Mouse (Mus musculus) erythroblast, adult 5-6 weeks (primary cell): Measurements from ENCODE around the gene Ly6g6f. TPM values are rescaled to one million over a fixed set of nuclear protein-coding genes. Genes with fewer than 3 reads are reported as not detected.

Experiments used
- ATAC-seq: replicated peaks from 2 replicates; pipeline ENCODE4 v1.8.0; 2016; ENCODE audit warnings: moderate number of reproducible peaks, mild to moderate bottlenecking, moderate TSS enrichment, inconsistent platforms; ENCODE audit not compliant: poor library complexity, low FRiP score, severe bottlenecking
- total RNA-seq, 2 experiments: library from RNA; stranded (forward) in 1 of 2; stranded (reverse) in 1 of 2; fragments of 150-400 nt in 1 of 2; fragments of 200-764, 138-1000 nt in 1 of 2; gene quantifications; 2 replicates each; pipeline versions ENCODE4 v1.2.3 to v1.2.4; 2015 to 2017; ENCODE audit warnings: low replicate concordance in 2 of 2

The Ly6g6f gene
- total RNA-seq, 2 experiments from 2014 or later, result not detected

DNA sequence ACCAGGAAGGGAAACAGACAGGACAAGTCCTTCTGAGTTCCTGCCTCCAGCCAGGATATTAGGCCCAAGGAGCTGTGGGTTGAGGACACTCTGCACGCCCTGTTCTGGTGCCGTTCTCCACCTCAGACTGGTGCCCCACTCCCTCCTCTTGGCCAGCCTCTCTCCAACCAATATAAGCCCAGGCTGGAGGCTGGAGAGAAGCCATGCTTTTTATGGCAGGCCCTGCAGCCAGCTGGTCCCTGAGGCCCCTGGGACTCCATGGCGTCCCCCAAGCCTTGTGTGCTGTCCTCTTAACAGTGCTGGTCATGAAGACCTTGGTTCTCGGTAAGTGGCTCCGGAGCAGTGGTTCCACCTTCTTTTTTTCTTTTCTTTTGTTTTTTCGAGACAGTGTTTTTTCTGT, 22.7 kb upstream of the Ly6g6f start, which contains the start of gene Ly6g5c:
Gene Ly6g5c, plus strand, starts transcription at position 183 of the 400 bp plus-strand sequence.
- ATAC-seq, result no peak

DNA sequence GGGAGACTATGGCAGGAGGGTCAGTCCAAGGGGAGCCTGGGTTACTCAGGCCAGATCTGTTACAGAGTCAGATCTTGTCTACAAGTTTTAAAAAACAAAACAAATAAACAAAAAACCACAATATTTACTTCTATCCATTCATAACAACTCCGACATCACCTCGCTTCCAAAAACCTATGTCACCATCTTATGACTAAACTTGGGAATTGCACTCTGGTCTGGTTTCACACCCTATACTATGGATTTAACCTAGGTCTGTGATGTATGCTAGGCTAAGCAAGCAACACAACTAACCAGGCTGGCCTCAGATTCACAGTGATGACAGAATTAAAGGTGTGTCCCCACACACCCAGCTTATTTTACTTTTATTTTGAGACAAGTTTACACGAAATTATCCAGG, 21.1 kb upstream of the Ly6g6f start:
- ATAC-seq, result no peak

DNA sequence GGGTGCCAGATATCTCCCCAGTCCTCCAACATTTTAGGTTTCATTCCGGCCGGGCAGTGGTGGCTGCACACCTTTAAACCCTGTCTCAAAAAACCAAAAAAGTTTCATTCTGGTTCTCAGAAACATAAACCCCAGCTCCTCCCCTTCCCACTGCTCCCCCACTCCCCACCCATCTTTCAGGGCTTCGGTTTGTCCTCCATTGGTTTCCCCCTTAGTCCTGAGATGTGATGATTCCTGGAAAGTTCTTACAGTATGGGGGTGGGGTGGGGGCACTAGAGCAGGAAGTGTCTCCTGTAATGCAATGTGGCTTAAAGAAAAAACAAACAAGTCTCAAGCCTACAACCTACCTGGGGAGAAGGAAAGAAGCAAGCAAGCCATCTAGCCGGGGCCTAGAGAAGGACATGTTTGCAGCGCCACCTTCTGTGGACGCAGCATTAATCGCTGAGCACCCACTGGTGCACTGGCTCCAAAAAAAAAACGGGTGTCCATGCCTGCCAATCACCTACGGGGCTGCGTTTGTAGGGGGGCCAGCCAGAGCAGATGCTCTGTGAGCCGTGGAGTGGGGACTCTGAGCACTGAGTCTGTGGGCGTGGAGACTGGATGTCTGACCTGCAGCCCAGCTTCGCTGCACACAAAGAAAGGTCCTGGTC, 20.5 kb upstream of the Ly6g6f start:
- peak; percentile 54 for ATAC-seq

DNA sequence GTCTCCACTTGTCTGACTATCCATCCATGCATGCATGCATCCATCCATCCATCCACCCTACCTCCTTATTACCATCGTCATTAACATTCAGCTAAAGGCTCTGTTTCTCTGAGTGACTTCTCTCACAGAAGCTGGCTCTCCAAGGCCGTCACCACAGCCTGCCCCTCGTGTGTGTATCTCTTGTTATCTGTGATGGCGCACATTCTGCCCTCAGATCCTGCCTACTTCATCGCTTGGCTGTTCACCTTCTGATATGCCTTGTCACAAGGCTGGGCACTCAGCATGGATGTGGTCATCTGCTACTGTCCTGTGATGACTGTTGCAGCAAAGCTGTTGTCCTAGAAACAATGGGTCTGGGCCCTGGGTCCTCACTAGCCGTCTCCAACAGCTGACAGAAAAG, 19.3 kb upstream of the Ly6g6f start:
- peak; percentile 81 for ATAC-seq

DNA sequence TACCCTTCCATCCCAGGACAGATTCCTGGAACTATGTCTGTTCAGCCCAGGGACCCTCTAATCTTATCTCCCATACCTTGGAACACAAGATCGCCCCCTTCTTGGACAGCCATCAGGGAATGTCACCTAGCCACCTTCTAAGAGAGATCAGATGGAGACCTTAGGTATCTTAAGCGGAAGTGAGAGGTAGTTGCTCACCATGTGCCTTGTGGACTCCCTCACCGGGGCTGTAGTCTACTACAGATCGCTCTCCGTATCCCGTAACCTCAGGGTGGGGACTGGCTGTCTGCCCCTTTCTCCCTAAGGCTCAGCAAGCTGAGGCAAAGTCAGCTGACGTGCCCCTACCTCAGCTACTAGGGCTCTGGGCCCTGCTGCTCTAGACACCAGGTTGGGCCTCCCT, 18.7 kb upstream of the Ly6g6f start:
- ATAC-seq, result no peak

DNA sequence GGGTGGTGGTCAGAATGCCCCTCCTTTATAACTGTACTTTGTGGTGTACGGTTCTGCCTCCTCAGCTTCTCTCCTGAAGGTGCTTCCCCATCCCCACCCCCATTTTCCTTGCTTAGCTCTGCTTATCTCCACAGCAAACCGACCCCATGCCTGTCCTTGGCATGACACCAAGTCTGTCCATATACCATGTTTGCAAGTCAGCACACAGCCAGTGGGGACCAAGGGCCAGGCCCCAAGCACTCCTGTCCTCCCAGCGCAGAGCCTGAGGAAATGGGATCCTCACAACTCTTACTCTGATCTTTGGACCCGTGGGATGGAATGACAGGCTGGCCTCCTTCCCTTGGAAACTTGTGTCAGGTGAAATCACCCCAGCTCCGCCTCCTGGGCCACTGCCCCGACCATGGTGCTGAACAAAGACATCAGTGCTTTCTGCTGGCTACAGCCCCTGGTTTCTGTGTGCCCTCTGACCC, 17.8 kb upstream of the Ly6g6f start:
- no peak for ATAC-seq

DNA sequence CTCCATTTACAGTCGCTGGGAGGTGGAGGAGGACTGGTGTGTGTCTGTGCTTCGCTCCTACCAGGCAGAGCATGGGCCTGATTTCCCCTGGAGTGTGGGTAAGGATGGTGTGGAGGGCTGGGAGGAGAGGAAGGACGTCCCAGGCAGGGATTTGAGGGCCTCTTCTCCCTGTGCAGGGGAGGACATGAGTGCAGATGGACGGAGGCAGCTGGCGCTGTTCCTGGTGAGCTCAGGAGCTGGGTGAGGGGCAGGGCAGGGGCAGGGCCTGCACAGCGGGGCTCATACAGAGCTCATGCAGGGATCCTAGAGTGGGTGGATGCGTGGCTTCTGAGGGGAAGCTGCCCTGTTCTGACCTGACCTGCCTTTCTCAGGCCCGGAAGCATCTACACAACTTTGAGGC, 16.9 kb upstream of the Ly6g6f start:
- no peak for ATAC-seq

DNA sequence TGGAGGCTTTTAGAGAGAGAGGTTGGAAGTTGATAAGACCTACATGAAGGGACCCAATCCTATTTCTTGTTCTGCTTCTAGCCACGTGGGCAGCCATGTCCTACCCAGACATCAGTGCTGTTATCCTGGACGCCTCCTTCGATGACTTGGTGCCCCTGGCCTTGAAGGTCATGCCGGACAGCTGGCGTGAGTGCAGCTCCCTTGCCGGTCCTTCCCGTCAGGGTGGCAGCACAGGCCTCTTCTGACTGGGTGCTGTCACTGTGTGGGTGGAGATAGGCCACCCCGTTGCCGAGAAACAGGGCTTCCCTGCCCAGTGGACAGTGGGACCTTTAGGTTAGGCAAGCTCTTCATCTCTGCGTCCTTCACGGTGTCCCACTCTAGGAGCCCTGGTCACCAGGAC, 15.8 kb upstream of the Ly6g6f start:
- no peak for ATAC-seq

DNA sequence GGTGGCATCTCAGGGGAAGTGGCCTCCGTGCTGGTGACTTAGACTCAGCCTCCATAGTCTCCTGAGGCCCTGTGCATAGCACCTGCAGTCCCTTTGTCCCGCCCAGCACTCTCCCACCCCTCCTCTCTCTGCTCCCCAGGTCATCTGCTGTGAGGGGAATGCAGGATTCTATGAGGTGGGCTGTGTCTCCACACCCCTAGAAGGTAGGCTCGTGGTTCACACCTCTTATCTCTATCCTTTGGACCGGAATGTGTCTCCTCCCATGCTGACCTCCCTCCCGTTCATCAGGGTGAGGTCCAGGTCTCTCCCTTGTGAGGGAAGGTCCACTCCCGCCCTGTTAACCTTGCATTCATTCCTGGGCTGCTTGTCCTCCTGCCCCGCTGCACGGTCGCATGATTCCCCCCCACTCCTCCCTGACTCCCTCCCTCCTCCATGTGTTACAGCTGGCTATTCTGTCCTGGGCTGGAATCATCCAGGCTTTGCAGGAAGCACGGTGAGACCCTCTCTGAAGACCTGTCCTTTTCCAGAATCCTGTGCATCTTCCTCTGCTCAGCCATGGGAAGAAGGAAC, 14.9 kb upstream of the Ly6g6f start:
- ATAC-seq, result no peak

DNA sequence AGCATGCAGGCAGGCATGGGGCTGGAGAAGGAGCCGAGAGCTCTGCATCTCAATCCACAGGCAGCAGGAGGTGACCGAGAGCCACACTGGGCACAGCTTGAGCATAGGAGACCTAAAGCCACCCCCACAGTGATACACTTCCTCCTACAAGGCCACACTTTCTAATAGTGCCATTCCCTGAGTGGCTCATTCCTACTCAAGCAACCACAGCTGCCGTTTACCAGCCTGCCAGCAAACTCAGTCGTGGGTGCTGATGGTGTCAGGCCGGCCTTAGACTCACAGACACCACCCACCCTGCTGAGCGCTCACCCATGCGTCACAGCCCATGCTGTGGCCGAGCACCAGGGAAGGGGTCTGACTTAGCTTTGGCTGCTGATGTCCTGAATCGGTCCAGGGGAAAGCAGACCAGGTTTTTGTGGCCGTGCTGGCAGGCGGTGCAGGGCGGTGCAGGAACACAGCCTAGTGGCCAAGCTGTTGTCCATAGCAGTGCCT, 11.8 kb upstream of the Ly6g6f start:
- ATAC-seq, result no peak

DNA sequence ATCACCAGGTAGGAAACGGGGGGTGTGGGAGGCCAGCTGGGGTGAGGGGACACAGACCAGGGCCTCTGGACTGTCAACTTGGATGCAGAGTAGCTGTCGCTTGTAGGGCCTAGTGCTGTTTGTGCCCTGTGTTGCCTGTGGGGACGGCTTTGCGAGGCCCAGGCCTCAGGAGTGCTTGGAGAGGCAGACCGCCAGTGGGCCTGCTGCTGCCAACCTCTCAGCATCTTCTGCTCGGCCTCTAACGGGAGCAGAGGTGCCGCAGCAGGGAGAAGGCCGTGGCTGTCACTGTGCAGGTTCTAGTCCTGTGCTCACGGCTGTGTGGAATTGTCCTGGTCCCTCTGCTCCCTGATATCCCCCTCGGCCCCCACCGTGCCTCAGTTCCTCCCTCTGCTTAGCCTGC, 11.2 kb upstream of the Ly6g6f start:
- ATAC-seq, result no peak

DNA sequence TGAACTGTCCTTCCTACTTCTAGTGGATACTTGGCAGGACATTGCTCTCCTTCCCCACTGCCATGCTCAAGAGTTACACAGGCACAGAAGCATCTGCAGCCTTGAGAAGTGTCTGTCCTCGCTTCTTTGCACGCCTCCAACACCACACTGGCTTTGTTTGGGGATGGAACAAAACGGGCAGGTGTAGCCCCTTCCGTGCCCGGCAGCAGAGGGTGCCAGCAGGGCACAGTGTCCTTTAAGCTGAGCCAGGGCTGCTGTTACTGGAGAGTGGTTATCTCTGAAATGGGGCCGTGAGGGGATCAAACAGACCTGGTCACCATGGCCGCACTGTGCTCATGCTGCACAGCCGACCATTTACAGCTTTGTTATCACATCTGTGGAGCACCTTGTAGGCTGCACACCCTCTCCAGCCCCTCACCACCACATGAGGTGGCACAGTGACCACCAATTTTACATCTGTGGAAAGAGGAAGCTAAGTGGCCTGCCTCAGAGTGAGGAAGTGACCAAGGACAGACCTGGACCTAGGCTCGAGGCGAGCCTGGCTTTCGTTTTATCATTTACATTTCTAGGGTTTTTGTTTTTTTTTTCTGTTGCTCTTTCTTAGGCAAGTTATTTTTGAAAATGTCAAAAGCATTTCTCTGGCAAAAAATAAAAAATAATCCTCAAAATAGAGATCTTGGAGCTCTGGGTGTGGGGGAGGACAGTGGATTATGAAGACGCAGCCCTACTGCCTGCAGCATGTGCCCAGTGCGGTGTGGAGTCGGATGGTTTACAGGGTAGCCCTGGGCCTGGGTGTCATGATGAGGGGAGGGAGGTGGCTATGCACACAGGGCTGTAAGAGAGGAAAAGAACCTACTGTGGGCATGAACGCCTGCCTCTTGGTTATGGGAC, 9.3 kb upstream of the Ly6g6f start:
- ATAC-seq, result no peak

DNA sequence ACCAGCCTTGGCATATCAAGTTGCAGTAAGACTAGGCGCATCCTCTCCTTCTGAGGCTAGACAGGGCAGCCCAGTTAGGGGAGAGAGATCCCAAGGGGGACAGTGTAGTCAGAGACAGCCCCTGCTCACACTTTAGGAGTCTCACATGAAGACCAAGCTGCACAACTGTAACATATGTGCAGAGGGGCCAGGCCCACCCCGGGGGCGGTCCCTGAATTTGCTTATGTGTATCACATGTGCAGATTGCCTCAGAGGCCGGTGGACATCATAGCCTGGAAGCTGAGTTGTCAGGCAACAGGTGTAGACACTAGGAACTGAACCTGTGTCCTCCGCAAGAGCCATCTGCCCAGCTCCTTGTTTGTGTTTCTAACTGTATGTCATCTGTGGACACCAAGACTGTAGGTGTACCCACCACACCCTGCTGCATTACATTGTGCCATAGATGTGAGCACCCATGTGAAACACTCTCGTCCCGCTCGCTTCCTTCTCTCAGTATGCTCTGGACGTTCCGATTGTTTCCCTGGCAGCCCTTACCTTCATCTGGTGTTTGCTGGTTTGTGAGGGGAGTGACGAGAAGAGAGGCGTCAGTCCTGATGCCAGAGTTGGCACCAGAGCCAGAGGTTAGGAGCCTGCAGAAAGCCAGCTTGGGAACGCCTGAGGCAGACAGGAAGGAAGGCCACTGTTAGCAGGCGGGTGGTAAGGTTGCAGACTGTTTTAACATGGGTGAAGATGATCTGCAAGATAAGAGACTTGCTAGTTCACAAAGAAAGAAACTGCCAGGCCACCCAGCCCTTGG, 7.2 kb upstream of the Ly6g6f start:
- ATAC-seq, result no peak

DNA sequence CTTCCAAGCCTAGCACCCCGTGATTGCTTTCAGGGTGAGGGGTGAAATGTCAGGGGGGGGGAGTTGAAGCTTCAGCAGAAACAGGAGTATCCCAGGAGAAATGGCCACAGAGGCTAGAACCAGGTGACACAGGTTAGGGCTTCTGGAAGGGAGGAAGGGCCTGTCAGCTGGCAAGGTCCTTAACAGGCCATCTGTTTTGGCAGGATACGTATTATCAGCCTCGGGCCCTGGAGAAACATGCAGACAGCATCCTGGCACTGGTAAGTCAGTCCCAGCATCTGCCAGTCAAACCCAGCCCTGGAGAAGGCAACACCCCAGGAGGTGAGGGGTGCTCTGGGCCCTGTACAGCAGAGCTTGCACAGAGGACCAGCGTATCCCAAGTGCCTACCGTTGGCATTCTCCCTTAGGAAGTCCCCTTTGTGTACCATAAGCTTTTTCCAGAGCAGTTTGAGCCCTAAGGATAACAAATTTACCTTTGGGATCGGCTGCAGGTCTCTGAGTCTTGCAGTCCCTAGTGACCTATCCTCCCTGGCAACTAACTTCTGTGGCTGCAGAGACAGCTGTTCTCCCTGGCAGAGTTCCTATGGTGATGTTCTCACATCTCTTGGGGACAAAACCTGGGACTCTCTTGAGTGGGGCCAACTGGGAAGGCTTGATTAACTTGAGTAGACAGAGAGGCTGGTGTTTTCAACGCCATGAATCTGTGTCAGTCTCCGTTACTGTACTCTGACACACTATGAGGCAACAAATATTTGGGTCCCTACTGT, 4.9 kb upstream of the Ly6g6f start:
- peak; percentile 80 for ATAC-seq

DNA sequence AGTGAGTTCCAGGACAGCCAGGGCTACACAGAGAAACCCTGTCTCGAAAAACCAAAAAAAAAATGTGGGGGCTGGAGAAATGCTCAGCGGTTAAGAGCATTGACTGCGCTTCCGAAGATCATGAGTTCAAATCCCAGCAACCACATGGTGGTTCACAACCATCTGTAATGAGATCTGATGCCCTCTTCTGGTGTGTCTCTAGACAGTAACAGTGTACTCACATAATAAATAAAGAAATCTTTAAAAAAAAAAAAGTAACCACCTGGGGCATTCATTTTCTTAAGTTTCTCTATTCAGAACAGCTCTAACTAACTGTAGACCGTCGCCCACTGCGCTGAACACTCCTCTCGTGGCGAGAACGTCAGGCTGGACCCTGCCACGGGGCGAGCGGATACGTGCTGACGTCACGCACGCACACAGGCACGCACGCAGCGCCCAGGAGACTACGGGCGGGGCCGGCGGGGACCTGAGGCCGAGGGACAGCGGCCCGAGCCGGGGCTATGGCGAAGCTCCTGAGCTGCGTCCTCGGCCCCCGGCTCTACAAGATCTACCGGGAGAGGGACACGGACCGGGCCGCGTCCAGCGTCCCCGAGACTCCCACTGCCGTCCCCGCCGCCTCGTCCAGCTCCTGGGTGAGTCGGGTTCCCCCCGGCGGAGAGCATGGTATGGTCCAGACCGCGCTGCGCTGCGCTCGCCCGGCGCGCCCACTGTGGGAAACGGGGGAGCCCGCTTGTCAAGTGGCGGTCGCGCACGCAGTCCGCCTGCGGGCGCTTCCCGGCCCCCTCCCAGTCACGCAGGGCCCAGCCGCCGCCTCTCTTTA, 3.6 kb upstream of the Ly6g6f start, which contains the start of gene Abhd16a:
Gene Abhd16a, plus strand, starts transcription at position 439 of the 820 bp plus-strand sequence.
- ATAC-seq, result peak; percentile 90

DNA sequence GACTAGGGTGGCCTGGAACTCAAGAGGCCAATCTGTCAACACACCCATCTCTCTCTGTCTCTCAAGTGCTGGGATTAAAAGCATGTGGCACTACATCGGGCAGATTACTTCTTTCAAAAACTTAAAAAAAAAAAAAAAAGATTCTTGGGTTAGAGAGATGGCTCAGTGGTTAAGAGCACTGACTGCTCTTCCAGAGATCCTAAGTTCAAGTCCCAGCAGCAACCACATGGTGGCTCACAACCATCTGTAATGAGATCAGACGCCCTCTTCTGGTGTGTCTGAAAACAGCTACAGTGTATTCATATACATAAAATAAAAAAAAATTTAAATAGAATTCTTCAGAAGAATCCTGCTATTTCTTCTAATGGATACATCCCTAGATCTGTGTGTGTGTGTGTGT, 2.7 kb upstream of the Ly6g6f start:
- no peak for ATAC-seq

DNA sequence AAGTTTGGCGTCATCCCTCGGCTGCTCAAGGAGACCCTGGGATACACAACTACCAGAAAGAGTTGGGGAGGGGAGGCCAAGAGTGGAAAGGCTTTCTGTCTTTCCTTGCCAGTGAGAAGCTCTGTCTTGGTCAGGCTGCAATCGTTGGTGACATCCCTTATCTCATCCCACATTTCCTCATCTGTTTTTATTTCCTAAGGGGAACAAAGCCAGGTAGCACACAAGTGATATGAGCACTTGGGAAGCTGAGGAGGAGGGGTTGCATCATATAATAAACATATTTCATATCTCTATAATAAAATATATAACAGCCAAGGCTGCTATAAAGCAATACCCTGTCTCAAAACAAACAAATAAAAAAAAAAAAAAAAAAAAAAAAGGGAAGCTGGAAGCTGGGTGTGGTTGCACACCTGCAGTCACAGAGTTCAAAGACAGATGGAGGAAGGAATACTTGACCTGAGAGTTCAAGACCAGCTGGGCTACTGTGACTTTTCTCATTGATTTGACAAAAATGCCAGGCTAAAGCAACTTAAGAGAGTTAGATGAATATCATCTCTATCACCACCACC, 1.4 kb downstream of the Ly6g6f start:
- no peak for ATAC-seq
